Mouse (Mus musculus): ENCODE results near the gene Trim66. TPM values are rescaled to one million over a fixed set of nuclear protein-coding genes. Genes with fewer than 3 reads are reported as not detected.

Trim66 gene
- 0.29 and 0.40 TPM in 2 replicates for polyA plus RNA-seq (2014; fragmentation: Nextera tagmentation; extraction: Ambion mirVana)

DNA sequence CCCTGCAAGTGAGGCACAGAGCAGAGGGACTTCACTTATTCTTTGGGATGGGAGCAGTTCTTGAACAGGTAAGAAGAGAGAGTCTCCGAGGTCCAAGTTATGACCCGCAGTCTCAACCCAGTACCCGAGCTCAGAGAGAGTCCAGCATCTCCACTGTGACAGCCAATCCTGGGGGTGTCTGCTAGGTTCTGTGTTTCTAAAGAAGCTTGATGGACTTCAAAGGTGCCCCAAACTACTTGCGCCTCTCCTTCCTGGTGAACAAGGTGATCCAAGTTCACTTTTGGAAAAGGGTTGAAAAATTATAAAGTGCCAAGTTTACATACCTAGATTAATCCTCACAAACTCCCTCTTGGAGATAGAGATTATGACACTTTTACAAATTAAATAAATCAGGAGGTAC lies at the start of gene Trim66:
Trim66 (minus strand) TSS at position 101 of the 400 bp plus-strand sequence.
- Histone ChIP-seq H3K9me3 (ENCODE audit: control insufficient read depth, low read length) (no peaks in the 10 kb centered on the region), H3K27me3 (ENCODE audit: control insufficient read depth, insufficient read depth, low read length) (no peaks in the 10 kb centered on the region), H3K9ac (ENCODE audit: low read length) (0 out of 2 replicates have a peak within 1 kb of the TSS, but pooled peaks have one; percentile 1), H3K27ac (ENCODE audit: low read depth, low read length) (no peak within 1 kb of the TSS), H3K4me1 (ENCODE audit: control insufficient read depth, insufficient read depth, low read length) (peaks cover 7% of the 10 kb centered on the region; the same call in 1 of the 2 replicates), H3K4me3 (ENCODE audit: low read depth, low read length) (no peak within 1 kb of the TSS), H3K36me3 (ENCODE audit: control insufficient read depth, insufficient read depth, low read length) (no peaks in the 10 kb centered on the region), H3K4me2 (0 out of 2 replicates have a peak within 1 kb of the TSS, but pooled peaks have one; percentile 7)
- ATAC-seq (ENCODE audit: low FRiP score): no peak
- DNase-seq (ENCODE audit: low spot score, missing footprints): no peak
- WGBS: 80% methylated on average over 4 of the region's 4 CpGs

DNA sequence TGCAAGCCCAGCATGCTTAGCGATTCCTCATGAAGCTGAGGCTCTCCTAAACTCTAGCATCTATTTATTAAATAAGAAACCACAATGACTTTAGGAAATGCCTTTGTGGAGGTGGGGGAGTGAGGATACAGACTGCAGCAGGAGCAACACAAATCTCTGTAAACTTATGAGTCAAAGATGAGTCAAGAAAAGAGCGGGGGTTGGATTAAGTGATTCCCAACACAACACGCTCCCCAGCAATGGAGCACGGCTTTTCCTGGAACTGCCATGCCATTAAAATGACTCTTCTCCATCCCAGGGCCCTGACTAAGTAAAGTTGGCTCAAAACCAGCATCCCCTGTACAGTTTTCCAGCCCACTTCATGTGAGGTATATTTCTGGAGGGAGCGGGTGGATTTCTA lies 38.8 kb upstream of the Trim66 start:
- Histone ChIP-seq H3K4me3 (ENCODE audit: low read depth, low read length) (no peak overlapping the region), H3K4me2 (no peak overlapping the region), H3K27me3 (ENCODE audit: control insufficient read depth, insufficient read depth, low read length) (no peaks in the 10 kb centered on the region), H3K36me3 (ENCODE audit: control insufficient read depth, insufficient read depth, low read length) (no peaks in the 10 kb centered on the region), H3K9me3 (ENCODE audit: control insufficient read depth, low read length) (no peaks in the 10 kb centered on the region), H3K4me1 (ENCODE audit: control insufficient read depth, insufficient read depth, low read length) (no peaks in the 10 kb centered on the region), H3K27ac (ENCODE audit: low read depth, low read length) (no peak overlapping the region), H3K9ac (ENCODE audit: low read length) (no peak overlapping the region)
- ATAC-seq (ENCODE audit: low FRiP score) (no peak), DNase-seq (ENCODE audit: low spot score, missing footprints) (peak; percentile 54)
- 95% methylated on average over 5 of the region's 5 CpGs for WGBS

DNA sequence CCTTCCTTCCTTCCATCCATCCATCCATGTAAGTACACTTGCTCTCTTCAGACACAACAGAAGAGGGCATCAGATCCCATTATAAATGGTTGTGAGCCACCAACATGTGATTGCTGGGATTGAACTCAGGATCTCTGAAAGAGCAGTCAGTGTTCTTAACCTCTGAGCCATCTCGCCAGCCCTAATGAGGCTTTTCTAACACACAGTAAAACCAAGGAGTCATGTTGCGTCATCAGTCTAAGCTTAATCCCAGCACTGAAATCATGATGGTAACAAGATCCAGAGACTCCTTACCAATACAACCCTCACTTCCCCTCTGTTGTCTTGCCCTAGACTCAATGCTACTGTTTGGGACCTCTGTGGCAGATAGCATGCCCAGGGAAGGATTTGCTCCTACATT lies 38.3 kb upstream of the Trim66 start:
- no peak overlapping the region for H3K27ac ChIP-seq (ENCODE audit: low read depth, low read length)
- no peak overlapping the region for H3K9ac ChIP-seq (ENCODE audit: low read length)
- H3K4me2 ChIP-seq: no peak overlapping the region
- 93% methylated on average over 2 of the region's 2 CpGs for WGBS
- DNase-seq (ENCODE audit: low spot score, missing footprints) (no peak), ATAC-seq (ENCODE audit: low FRiP score) (no peak)
- no peaks in the 10 kb centered on the region for H3K27me3 ChIP-seq (ENCODE audit: control insufficient read depth, insufficient read depth, low read length)
- no peaks in the 10 kb centered on the region for H3K9me3 ChIP-seq (ENCODE audit: control insufficient read depth, low read length)
- H3K36me3 ChIP-seq (ENCODE audit: control insufficient read depth, insufficient read depth, low read length): no peaks in the 10 kb centered on the region
- no peaks in the 10 kb centered on the region for H3K4me1 ChIP-seq (ENCODE audit: control insufficient read depth, insufficient read depth, low read length)
- no peak overlapping the region for H3K4me3 ChIP-seq (ENCODE audit: low read depth, low read length)

DNA sequence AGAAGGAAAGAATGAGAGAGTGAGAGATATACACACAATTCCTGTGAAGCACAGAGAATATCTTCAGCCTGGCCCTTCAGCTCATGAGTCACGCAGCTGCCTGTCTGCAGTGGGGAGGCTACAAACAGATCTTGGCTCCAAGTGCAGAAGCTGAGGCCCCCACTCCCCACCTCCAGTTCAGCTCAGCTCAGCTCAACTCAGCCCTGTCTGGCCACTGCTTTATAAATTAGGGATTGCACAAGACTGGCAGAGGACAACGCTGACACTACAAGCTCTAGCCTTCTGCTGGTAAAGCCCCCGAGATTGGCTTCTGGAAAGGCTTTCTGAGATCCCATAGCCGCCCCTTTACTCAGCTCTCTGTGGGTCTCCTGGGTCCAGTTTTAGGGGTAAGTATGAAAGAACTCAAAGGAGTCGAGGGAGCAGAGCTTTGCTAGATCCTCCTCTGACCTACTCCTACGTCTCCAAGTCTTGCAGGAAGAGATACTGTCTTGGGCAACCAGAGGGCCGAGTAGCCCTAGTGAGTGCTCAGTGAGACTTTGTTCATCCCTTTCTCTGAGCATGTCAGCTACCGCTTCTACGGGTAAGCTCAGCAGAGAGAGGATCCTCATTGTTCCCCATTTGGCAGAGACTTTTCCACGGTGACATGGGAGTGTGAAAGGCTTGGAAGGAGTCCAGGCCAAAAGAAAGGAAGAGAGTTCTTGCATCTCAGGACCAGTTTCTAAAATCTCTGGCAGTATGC lies 37.5 kb upstream of the Trim66 start:
- DNase-seq (ENCODE audit: low spot score, missing footprints) (peak; percentile 68), ATAC-seq (ENCODE audit: low FRiP score) (no peak)
- WGBS: 83% methylated on average over 10 of the region's 10 CpGs
- Histone ChIP-seq H3K4me1 (ENCODE audit: control insufficient read depth, insufficient read depth, low read length) (no peaks in the 10 kb centered on the region), H3K27me3 (ENCODE audit: control insufficient read depth, insufficient read depth, low read length) (no peaks in the 10 kb centered on the region), H3K27ac (ENCODE audit: low read depth, low read length) (no peak overlapping the region), H3K9ac (ENCODE audit: low read length) (no peak overlapping the region), H3K9me3 (ENCODE audit: control insufficient read depth, low read length) (no peaks in the 10 kb centered on the region), H3K4me3 (ENCODE audit: low read depth, low read length) (no peak overlapping the region), H3K36me3 (ENCODE audit: control insufficient read depth, insufficient read depth, low read length) (no peaks in the 10 kb centered on the region), H3K4me2 (no peak overlapping the region)

DNA sequence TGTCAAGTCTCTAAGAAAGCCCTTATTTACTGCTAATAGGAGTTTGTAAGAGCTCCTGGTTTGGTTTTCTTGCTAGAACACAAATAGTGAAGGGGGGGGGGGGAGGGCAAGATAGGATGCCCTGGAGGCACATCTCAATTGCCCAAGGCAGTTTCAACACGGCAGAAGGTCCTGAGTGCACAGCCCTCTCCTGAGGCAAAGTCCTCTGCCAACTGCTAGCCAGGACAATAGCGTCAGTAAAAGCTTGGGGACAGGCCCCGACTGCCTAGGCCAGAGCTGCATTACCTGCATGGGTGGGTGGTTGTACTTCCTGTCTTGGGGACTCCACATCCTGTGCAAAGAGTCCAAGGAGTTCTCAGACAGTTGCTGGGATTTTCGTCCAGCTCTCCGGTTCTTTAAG lies 36.9 kb upstream of the Trim66 start:
- H3K36me3 ChIP-seq (ENCODE audit: control insufficient read depth, insufficient read depth, low read length): no peaks in the 10 kb centered on the region
- no peak overlapping the region for H3K9ac ChIP-seq (ENCODE audit: low read length)
- DNase-seq (ENCODE audit: low spot score, missing footprints) (peak; percentile 60), ATAC-seq (ENCODE audit: low FRiP score) (no peak)
- no peak overlapping the region for H3K4me2 ChIP-seq
- H3K27me3 ChIP-seq (ENCODE audit: control insufficient read depth, insufficient read depth, low read length): no peaks in the 10 kb centered on the region
- 80% methylated on average over 5 of the region's 5 CpGs for WGBS
- H3K27ac ChIP-seq (ENCODE audit: low read depth, low read length): no peak overlapping the region
- no peaks in the 10 kb centered on the region for H3K9me3 ChIP-seq (ENCODE audit: control insufficient read depth, low read length)
- H3K4me3 ChIP-seq (ENCODE audit: low read depth, low read length): no peak overlapping the region
- H3K4me1 ChIP-seq (ENCODE audit: control insufficient read depth, insufficient read depth, low read length): no peaks in the 10 kb centered on the region

DNA sequence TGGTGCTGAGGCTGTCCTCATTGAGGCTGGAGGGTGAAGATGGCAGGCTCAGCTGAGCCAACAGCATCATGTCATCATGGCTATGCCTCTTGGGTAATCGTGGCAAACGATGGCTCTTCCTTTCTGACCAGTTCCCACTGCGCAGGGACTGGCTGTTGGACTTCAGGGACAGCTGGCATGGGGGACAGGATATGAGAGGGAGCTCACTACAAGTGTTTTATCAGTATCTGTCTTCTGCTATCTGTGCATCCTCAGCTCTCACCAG lies 34.4 kb upstream of the Trim66 start:
- WGBS: 96% methylated on average over 3 of the region's 3 CpGs
- Histone ChIP-seq H3K9me3 (ENCODE audit: control insufficient read depth, low read length) (no peaks in the 10 kb centered on the region), H3K4me1 (ENCODE audit: control insufficient read depth, insufficient read depth, low read length) (no peaks in the 10 kb centered on the region), H3K27me3 (ENCODE audit: control insufficient read depth, insufficient read depth, low read length) (no peaks in the 10 kb centered on the region), H3K36me3 (ENCODE audit: control insufficient read depth, insufficient read depth, low read length) (no peaks in the 10 kb centered on the region), H3K27ac (ENCODE audit: low read depth, low read length) (no peak overlapping the region), H3K4me3 (ENCODE audit: low read depth, low read length) (no peak overlapping the region), H3K4me2 (no peak overlapping the region), H3K9ac (ENCODE audit: low read length) (no peak overlapping the region)
- DNase-seq (ENCODE audit: low spot score, missing footprints): peak; percentile 57
- no peak for ATAC-seq (ENCODE audit: low FRiP score)

DNA sequence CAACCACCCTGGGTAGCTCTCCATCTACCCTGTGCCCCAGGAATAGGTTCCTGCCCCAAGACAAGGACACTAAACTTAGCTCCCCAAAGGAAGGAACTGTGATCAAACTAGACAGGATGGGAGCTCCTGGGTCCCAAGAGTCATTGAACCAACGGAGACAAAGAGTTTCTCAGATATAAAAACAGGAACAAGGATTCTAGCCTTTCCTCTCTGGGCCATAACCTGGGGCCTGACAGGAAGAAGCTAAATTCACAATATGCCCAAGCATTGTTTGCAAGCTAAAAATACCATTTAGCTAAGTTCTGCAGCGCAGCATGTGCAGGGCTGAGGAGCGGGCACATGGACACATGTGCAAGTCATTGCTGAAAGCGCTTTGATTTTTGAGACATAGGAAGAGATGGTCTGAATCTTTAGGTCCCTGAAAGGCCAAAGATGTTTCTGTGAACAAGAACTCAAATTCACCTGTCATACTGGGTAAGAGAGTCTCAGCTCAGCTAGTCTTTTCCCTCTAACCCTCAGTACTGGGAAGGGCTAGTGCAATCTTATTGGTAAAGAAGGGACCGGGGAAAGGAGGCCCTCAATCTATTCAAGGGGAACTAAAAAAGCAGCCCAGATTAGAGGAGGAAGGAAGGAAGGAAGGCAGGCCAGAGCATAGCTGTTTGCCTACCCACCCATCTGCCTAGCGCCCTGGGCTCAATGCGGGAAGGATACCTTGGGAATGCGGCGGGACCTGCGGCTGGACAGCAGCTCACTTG lies 33.9 kb upstream of the Trim66 start:
- WGBS: 88% methylated on average over 10 of the region's 10 CpGs

DNA sequence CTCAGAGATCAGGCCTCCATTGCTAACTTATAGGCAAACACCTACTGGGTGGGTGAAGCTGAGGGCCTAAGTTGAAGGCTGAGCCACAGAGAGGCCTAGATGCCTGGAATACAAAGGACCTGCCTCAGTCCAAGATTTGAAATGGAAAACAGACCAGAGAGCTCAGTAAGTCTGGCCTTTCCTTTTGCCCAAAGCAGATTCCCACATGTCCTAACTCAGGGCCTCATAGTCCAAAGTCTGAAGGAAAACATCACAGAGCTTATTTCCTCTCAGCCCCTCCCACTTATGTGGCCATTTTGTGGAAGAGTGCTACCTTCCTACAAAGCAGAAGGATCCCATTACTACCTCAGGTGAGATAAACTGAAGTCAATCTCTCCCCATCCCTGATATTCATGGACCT lies 33.0 kb upstream of the Trim66 start:
- no peaks in the 10 kb centered on the region for H3K9me3 ChIP-seq (ENCODE audit: control insufficient read depth, low read length)
- no peaks in the 10 kb centered on the region for H3K36me3 ChIP-seq (ENCODE audit: control insufficient read depth, insufficient read depth, low read length)
- no peak overlapping the region for H3K27ac ChIP-seq (ENCODE audit: low read depth, low read length)
- DNase-seq (ENCODE audit: low spot score, missing footprints) (peak; percentile 54), ATAC-seq (ENCODE audit: low FRiP score) (no peak)
- no peaks in the 10 kb centered on the region for H3K27me3 ChIP-seq (ENCODE audit: control insufficient read depth, insufficient read depth, low read length)
- H3K9ac ChIP-seq (ENCODE audit: low read length): no peak overlapping the region
- H3K4me2 ChIP-seq: no peak overlapping the region
- no peak overlapping the region for H3K4me3 ChIP-seq (ENCODE audit: low read depth, low read length)
- no peaks in the 10 kb centered on the region for H3K4me1 ChIP-seq (ENCODE audit: control insufficient read depth, insufficient read depth, low read length)

More for the DNA sequence above, 33.9 kb upstream of the Trim66 start:
- no peak overlapping the region for H3K4me3 ChIP-seq (ENCODE audit: low read depth, low read length)
- ATAC-seq (ENCODE audit: low FRiP score) (no peak), DNase-seq (ENCODE audit: low spot score, missing footprints) (peak; percentile 57)
- no peaks in the 10 kb centered on the region for H3K27me3 ChIP-seq (ENCODE audit: control insufficient read depth, insufficient read depth, low read length)
- no peaks in the 10 kb centered on the region for H3K36me3 ChIP-seq (ENCODE audit: control insufficient read depth, insufficient read depth, low read length)
- no peak overlapping the region for H3K9ac ChIP-seq (ENCODE audit: low read length)
- H3K4me2 ChIP-seq: no peak overlapping the region
- H3K27ac ChIP-seq (ENCODE audit: low read depth, low read length): no peak overlapping the region
- no peaks in the 10 kb centered on the region for H3K4me1 ChIP-seq (ENCODE audit: control insufficient read depth, insufficient read depth, low read length)
- no peaks in the 10 kb centered on the region for H3K9me3 ChIP-seq (ENCODE audit: control insufficient read depth, low read length)

DNA sequence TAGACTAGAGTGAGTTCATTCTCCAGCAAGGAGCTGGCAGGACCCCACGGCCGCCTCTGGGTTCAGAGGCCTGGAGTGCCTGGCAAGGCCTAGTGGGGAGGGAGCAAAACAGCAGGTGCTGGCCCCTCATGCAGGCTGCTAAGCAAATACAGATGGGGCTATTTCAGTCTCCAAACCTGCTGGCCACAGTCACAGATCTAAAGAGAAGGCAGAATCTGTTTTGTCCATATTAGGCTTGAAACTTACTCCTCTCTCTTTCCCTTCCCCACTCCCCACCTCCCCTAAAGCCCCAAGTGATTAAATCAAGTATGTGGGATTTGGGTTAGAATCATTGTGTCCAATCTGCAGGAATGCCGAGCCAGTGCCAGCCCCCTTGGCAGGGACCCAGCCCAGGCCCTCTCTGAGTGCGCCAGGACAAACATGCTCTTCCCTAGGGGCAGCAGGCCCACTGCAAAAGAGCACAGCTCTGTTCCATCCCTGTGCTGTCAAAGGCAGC lies 28.6 kb upstream of the Trim66 start:
- no peak for ATAC-seq (ENCODE audit: low FRiP score)
- WGBS: 59% methylated on average over 4 of the region's 4 CpGs
- H3K27ac ChIP-seq (ENCODE audit: low read depth, low read length): no peak overlapping the region
- no peaks in the 10 kb centered on the region for H3K36me3 ChIP-seq (ENCODE audit: control insufficient read depth, insufficient read depth, low read length)
- no peak overlapping the region for H3K9ac ChIP-seq (ENCODE audit: low read length)
- no peaks in the 10 kb centered on the region for H3K27me3 ChIP-seq (ENCODE audit: control insufficient read depth, insufficient read depth, low read length)
- no peaks in the 10 kb centered on the region for H3K4me1 ChIP-seq (ENCODE audit: control insufficient read depth, insufficient read depth, low read length)
- no peak overlapping the region for H3K4me2 ChIP-seq
- no peak overlapping the region for H3K4me3 ChIP-seq (ENCODE audit: low read depth, low read length)
- no peak for DNase-seq (ENCODE audit: low spot score, missing footprints)
- no peaks in the 10 kb centered on the region for H3K9me3 ChIP-seq (ENCODE audit: control insufficient read depth, low read length)
